Mouse (Mus musculus): ENCODE results near the gene Cyth3. TPM values are rescaled to one million over a fixed set of nuclear protein-coding genes. Genes with fewer than 3 reads are reported as not detected.

Cyth3 gene
- polyA plus RNA-seq, 3 experiments from 2014 or later: 11.4 to 41.0 (median 34.9) TPM

- ATAC-seq: no peak
Observed at GRCm38 (mm10) chr5:143616116-143616515, 6.1 kb upstream of the Cyth3 start.

GRCm38 (mm10) chr5:143616657-143617329 lies 5.5 kb upstream of the Cyth3 start:
- ATAC-seq: no peak

- ATAC-seq: no peak
Observed at GRCm38 (mm10) chr5:143617487-143618209, 4.6 kb upstream of the Cyth3 start.

GRCm38 (mm10) chr5:143618585-143618984 lies 3.7 kb upstream of the Cyth3 start:
- no peak for ATAC-seq

- ATAC-seq: no peak
Observed at GRCm38 (mm10) chr5:143620196-143620595, 2.1 kb upstream of the Cyth3 start.

GRCm38 (mm10) chr5:143620941-143621340 lies 1.3 kb upstream of the Cyth3 start:
- no peak for ATAC-seq

GRCm38 (mm10) chr5:143622623-143623150 lies 440 bp downstream of the Cyth3 start:
- ATAC-seq: no peak

GRCm38 (mm10) chr5:143623356-143624295 lies 1.4 kb downstream of the Cyth3 start:
- no peak for ATAC-seq

GRCm38 (mm10) chr5:143624449-143624848 lies 2.2 kb downstream of the Cyth3 start:
- ATAC-seq: no peak

GRCm38 (mm10) chr5:143625497-143625896 lies 3.2 kb downstream of the Cyth3 start:
- ATAC-seq: no peak

- no peak for ATAC-seq
Observed at GRCm38 (mm10) chr5:143625940-143626588, 3.8 kb downstream of the Cyth3 start.

GRCm38 (mm10) chr5:143627507-143627906 lies 5.3 kb downstream of the Cyth3 start:
- no peak for ATAC-seq

GRCm38 (mm10) chr5:143627926-143628325 lies 5.7 kb downstream of the Cyth3 start:
- ATAC-seq: no peak

- ATAC-seq: no peak
Observed at GRCm38 (mm10) chr5:143629686-143630085, 7.4 kb downstream of the Cyth3 start.

GRCm38 (mm10) chr5:143630214-143630613 lies 8.0 kb downstream of the Cyth3 start:
- ATAC-seq: no peak

- ATAC-seq: peak; percentile 90
Observed at GRCm38 (mm10) chr5:143630738-143631137, 8.5 kb downstream of the Cyth3 start.

- ATAC-seq: no peak
Observed at GRCm38 (mm10) chr5:143631559-143631958, 9.3 kb downstream of the Cyth3 start.

GRCm38 (mm10) chr5:143632674-143633557 lies 10.7 kb downstream of the Cyth3 start:
- ATAC-seq: no peak

- no peak for ATAC-seq
Observed at GRCm38 (mm10) chr5:143633558-143633871, 11.3 kb downstream of the Cyth3 start.

- no peak for ATAC-seq
Observed at GRCm38 (mm10) chr5:143633877-143634276, 11.6 kb downstream of the Cyth3 start.

GRCm38 (mm10) chr5:143634550-143635112 lies 12.4 kb downstream of the Cyth3 start:
- no peak for ATAC-seq

All from inflammation-experienced regulatory T-cells, adult 6 months (primary cell).